Mouse (Mus musculus): ENCODE measurements at regions not wholly inside any gene's neighbourhood (a gene's known extent, or its start where the extent isn't known, plus 50 kb on each side); places are given as distances from the start of the nearest gene placed in this dataset.

DNA sequence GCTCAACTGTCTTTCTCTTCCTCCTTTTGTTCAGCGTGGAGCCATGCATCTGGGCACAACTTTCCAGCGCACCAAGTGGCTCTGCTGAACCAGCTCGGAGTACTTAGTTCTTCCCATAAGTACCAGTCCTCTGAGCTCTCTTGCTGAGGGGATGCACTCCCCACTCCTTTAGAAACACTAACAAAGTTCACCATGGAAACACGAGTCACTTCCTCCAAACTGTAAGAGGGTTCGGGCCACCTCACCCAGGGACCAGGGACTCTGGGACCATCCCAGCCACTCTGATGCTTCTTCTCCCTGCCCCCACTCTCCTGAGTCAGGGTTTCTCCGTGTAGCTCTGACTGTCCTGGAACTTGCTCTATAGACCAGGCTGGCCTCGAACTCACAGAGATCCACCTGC is 107.0 kb upstream of the 1700021F07Rik start:
- ATAC-seq (replicated peaks; ENCODE audit: insufficient number of reproducible peaks, low FRiP score, low TSS enrichment): no peak
- no peaks in the 10 kb centered on the region; the same call in 1 of the 2 replicates for H3K27me3 ChIP-seq (ENCODE audit: control insufficient read depth, insufficient read depth, low read length)
- H3K4me1 ChIP-seq (ENCODE audit: control insufficient read depth, insufficient read depth, low read length): no peaks in the 10 kb centered on the region
- WGBS (ENCODE audit: insufficient replicate concordance): 76% methylated on average over 6 of the region's 7 CpGs
- no peaks in the 10 kb centered on the region for H3K36me3 ChIP-seq (ENCODE audit: control insufficient read depth, insufficient read depth, low read length)
- no peak overlapping the region for H3K4me3 ChIP-seq (ENCODE audit: low read depth, low read length)
- H3K27ac ChIP-seq (ENCODE audit: low read depth, low read length): no peak overlapping the region
- H3K9ac ChIP-seq (ENCODE audit: low read depth, low read length): no peak overlapping the region
- no peaks in the 10 kb centered on the region for H3K9me3 ChIP-seq (replicated peaks; ENCODE audit: control insufficient read depth, low read length)
- H3K4me2 ChIP-seq: no peak overlapping the region

DNA sequence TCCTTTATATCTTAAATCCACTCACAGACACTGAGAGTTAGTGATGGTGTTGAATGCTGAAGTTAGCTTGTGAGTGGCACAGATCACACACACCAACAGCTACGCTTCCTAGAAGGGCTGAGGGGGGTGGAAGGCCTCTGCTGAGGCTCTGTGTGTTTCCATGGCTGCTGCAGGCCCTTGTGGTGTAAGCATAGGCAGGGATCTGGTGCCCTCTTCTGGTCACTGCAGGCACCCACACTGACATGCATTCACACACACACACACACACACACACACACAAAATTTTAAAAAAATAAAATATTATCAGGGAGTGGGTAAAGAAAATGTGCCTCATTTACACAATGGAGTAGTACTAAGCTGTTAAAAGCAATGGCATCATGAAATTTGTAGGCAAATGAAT is 105.5 kb upstream of the 1700021F07Rik start:
- no peaks in the 10 kb centered on the region for H3K4me1 ChIP-seq (ENCODE audit: control insufficient read depth, insufficient read depth, low read length)
- H3K4me2 ChIP-seq: no peak overlapping the region
- H3K9ac ChIP-seq (ENCODE audit: low read depth, low read length): no peak overlapping the region
- H3K27ac ChIP-seq (ENCODE audit: low read depth, low read length): no peak overlapping the region
- no peaks in the 10 kb centered on the region for H3K27me3 ChIP-seq (ENCODE audit: control insufficient read depth, insufficient read depth, low read length)
- no peaks in the 10 kb centered on the region for H3K36me3 ChIP-seq (ENCODE audit: control insufficient read depth, insufficient read depth, low read length)
- no peaks in the 10 kb centered on the region for H3K9me3 ChIP-seq (replicated peaks; ENCODE audit: control insufficient read depth, low read length)
- no peak overlapping the region for H3K4me3 ChIP-seq (ENCODE audit: low read depth, low read length)
- 71% methylated on average over 1 of the region's 1 CpGs for WGBS (ENCODE audit: insufficient replicate concordance)
- no peak for ATAC-seq (replicated peaks; ENCODE audit: insufficient number of reproducible peaks, low FRiP score, low TSS enrichment)

DNA sequence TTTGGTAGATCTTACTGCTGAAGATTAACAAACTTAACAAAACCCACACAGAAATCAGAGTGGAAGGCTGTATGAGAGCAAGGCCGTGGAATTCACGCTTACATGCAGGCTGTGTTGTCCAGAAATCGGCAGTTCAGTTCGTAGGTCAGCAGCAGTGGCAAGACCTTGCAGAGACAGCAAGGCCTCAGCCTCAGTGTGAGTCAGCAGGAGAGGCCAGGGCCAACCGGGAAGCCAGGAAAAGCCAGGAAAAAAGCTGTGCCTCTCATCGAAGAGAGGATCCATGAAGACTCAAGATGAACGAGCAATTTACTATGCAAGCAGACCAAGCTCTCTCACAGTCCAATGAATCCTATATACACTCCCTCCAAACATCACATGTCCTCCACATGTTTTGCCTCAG is 103.4 kb upstream of the 1700021F07Rik start:
- no peaks in the 10 kb centered on the region for H3K9me3 ChIP-seq (replicated peaks; ENCODE audit: control insufficient read depth, low read length)
- no peak overlapping the region for H3K27ac ChIP-seq (ENCODE audit: low read depth, low read length)
- no peak for ATAC-seq (replicated peaks; ENCODE audit: insufficient number of reproducible peaks, low FRiP score, low TSS enrichment)
- H3K4me2 ChIP-seq: no peak overlapping the region
- H3K27me3 ChIP-seq (ENCODE audit: control insufficient read depth, insufficient read depth, low read length): no peaks in the 10 kb centered on the region
- no peaks in the 10 kb centered on the region for H3K36me3 ChIP-seq (ENCODE audit: control insufficient read depth, insufficient read depth, low read length)
- 75% methylated on average over 7 of the region's 7 CpGs for WGBS (ENCODE audit: insufficient replicate concordance)
- no peaks in the 10 kb centered on the region for H3K4me1 ChIP-seq (ENCODE audit: control insufficient read depth, insufficient read depth, low read length)
- H3K4me3 ChIP-seq (ENCODE audit: low read depth, low read length): no peak overlapping the region
- H3K9ac ChIP-seq (ENCODE audit: low read depth, low read length): no peak overlapping the region

DNA sequence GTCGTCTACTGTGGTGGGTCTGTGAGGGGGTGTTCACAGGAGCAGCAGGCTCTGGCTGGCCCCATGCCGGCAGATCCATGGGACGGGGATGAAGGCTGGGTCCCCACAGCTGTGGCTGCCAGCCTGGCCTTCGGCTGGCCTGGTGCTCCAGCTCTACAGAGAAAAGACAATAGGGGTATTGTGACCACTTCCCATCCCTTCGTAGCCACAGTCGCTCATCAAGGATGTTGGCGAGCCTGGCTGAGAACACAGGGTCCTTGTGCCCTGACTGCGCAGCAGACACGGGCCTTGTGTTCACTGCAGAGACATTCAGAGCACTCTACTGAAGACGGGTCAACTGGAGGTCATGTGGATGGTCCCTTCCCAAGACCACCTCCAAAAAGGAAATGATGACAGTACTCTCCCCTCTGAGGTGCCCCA is 102.4 kb upstream of the 1700021F07Rik start:
- peak overlapping the region; percentile 29; the same call in 1 of the 2 replicates for H3K27ac ChIP-seq (ENCODE audit: low read depth, low read length)
- no peak overlapping the region for H3K9ac ChIP-seq (ENCODE audit: low read depth, low read length)
- no peaks in the 10 kb centered on the region for H3K9me3 ChIP-seq (replicated peaks; ENCODE audit: control insufficient read depth, low read length)
- no peaks in the 10 kb centered on the region for H3K36me3 ChIP-seq (ENCODE audit: control insufficient read depth, insufficient read depth, low read length)
- H3K4me3 ChIP-seq (ENCODE audit: low read depth, low read length): no peak overlapping the region
- no peak for ATAC-seq (replicated peaks; ENCODE audit: insufficient number of reproducible peaks, low FRiP score, low TSS enrichment)
- WGBS (ENCODE audit: insufficient replicate concordance): 60% methylated on average over 10 of the region's 10 CpGs
- H3K27me3 ChIP-seq (ENCODE audit: control insufficient read depth, insufficient read depth, low read length): no peaks in the 10 kb centered on the region
- H3K4me1 ChIP-seq (ENCODE audit: control insufficient read depth, insufficient read depth, low read length): no peaks in the 10 kb centered on the region
- H3K4me2 ChIP-seq: no peak overlapping the region

DNA sequence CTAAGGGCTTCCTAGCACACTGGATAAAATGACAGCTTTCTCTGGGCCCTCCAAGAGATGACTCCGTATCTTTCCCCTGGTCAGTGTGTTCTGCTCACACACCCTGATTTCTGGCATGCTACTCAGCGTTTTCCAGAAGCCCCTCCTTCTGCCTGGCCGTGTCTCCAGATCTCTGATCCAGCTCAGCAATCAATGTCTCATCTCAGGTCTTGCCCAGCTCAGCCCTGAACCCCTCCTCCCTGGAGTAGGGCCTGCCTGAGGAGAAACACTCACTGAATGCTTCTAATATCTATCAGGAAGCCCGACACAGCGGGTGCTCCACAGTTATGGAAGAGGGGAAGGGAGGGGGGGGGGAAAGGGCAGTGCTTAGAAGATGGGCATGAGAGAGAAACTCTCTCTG is 101.9 kb upstream of the 1700021F07Rik start:
- no peak for ATAC-seq (replicated peaks; ENCODE audit: insufficient number of reproducible peaks, low FRiP score, low TSS enrichment)
- no peak overlapping the region for H3K4me2 ChIP-seq
- WGBS (ENCODE audit: insufficient replicate concordance): 61% methylated on average over 5 of the region's 5 CpGs
- no peak overlapping the region for H3K4me3 ChIP-seq (ENCODE audit: low read depth, low read length)
- H3K9ac ChIP-seq (ENCODE audit: low read depth, low read length): no peak overlapping the region
- H3K36me3 ChIP-seq (ENCODE audit: control insufficient read depth, insufficient read depth, low read length): no peaks in the 10 kb centered on the region
- H3K27me3 ChIP-seq (ENCODE audit: control insufficient read depth, insufficient read depth, low read length): no peaks in the 10 kb centered on the region
- 0 out of 2 replicates have a peak overlapping the region, but pooled peaks have one; percentile 22 for H3K27ac ChIP-seq (ENCODE audit: low read depth, low read length)
- H3K4me1 ChIP-seq (ENCODE audit: control insufficient read depth, insufficient read depth, low read length): no peaks in the 10 kb centered on the region
- H3K9me3 ChIP-seq (replicated peaks; ENCODE audit: control insufficient read depth, low read length): no peaks in the 10 kb centered on the region

DNA sequence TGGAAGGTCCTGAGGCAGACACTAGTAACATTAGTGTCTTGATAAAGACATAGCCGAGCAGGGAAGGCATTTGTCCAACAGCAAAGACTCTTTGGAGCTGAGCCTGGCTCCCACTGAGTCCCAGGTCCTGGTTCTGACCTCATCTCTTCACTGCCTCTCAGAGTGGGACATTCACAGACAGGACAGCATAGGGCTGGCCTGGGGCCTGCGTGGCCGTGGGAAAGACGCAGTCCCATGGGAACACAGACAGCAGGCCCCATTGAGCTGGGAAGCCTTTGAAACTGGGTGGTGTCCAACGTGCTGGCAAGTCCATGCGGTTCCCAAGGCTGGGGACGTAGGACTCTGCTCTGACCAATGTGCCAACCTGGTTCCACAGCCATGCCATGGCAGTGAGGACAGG is 97.5 kb upstream of the 1700021F07Rik start:
- H3K4me2 ChIP-seq: no peak overlapping the region
- no peaks in the 10 kb centered on the region for H3K9me3 ChIP-seq (replicated peaks; ENCODE audit: control insufficient read depth, low read length)
- H3K27ac ChIP-seq (ENCODE audit: low read depth, low read length): no peak overlapping the region
- no peaks in the 10 kb centered on the region for H3K27me3 ChIP-seq (ENCODE audit: control insufficient read depth, insufficient read depth, low read length)
- WGBS (ENCODE audit: insufficient replicate concordance): 87% methylated on average over 7 of the region's 7 CpGs
- H3K4me3 ChIP-seq (ENCODE audit: low read depth, low read length): no peak overlapping the region
- no peaks in the 10 kb centered on the region for H3K36me3 ChIP-seq (ENCODE audit: control insufficient read depth, insufficient read depth, low read length)
- no peak for ATAC-seq (replicated peaks; ENCODE audit: insufficient number of reproducible peaks, low FRiP score, low TSS enrichment)
- H3K9ac ChIP-seq (ENCODE audit: low read depth, low read length): no peak overlapping the region
- peaks cover 4% of the 10 kb centered on the region; the same call in 1 of the 2 replicates for H3K4me1 ChIP-seq (ENCODE audit: control insufficient read depth, insufficient read depth, low read length)

DNA sequence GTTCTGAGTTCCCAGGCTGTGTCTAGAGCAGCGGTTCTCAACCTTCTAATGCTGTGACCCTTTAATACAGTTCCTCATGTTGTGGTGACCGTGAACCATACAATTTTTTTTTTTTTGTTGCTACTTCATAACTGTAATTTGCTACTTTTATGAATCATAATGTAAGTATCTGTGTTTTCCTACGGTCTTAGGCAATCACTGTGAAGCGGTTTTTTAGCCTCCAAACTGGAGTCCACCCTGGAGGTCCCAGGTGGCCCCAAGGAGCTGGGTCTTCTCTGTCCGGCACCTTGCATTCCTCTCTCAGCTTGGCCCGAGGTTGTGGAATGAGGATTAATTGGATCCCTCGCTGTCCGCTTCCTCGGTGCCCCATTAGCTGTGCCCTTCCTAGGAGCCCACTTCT is 96.6 kb upstream of the 1700021F07Rik start:
- H3K27me3 ChIP-seq (ENCODE audit: control insufficient read depth, insufficient read depth, low read length): no peaks in the 10 kb centered on the region
- H3K27ac ChIP-seq (ENCODE audit: low read depth, low read length): no peak overlapping the region
- ATAC-seq (replicated peaks; ENCODE audit: insufficient number of reproducible peaks, low FRiP score, low TSS enrichment): no peak
- no peak overlapping the region for H3K4me2 ChIP-seq
- WGBS (ENCODE audit: insufficient replicate concordance): 82% methylated on average over 9 of the region's 9 CpGs
- no peaks in the 10 kb centered on the region for H3K9me3 ChIP-seq (replicated peaks; ENCODE audit: control insufficient read depth, low read length)
- H3K36me3 ChIP-seq (ENCODE audit: control insufficient read depth, insufficient read depth, low read length): no peaks in the 10 kb centered on the region
- H3K9ac ChIP-seq (ENCODE audit: low read depth, low read length): no peak overlapping the region
- H3K4me3 ChIP-seq (ENCODE audit: low read depth, low read length): no peak overlapping the region
- peaks cover 4% of the 10 kb centered on the region; the same call in 1 of the 2 replicates for H3K4me1 ChIP-seq (ENCODE audit: control insufficient read depth, insufficient read depth, low read length)

DNA sequence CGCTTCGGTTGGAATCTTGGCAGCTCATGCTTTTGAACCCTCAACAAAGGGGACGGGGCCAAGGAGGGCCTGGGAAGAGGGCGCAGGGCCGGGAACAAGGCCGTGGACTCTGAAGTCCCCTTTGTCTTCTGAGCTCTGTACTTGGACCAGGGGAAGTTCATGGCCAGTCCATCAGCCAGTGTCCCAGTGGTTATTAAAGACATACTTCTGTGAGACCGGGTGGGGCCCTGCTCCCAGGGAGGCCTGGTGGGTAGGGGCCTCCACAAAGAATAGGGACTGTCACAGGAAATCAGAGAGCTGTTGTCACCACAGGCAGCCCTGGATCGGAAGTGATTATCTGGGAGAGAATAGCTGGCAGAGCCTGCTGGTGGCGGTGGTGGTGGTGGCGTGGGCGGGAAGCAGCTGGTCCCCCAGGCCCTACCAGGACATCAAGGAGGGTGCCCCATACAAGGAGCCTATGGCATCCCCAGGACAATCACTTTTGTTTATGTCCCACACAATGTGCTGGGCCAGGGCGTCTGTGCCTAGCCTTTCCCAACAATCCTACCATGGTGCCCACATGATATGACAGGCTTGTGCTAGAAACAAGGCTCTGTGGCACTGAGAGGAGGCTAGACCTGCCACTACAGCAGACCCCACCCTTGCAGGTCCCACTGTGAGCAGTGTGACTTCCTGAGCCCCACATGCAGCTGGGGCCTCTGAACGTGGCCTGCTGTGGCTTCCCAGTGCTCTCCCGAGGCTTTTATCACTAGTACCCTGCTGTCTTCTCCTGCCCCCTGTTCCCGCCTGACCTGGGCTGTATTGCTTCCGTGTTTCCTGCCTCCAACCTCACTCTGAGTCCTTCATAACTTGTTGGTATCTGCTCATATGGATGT is 96.0 kb upstream of the 1700021F07Rik start:
- Histone ChIP-seq H3K4me3 (ENCODE audit: low read depth, low read length) (no peak overlapping the region), H3K4me2 (no peak overlapping the region), H3K9ac (ENCODE audit: low read depth, low read length) (no peak overlapping the region), H3K36me3 (ENCODE audit: control insufficient read depth, insufficient read depth, low read length) (no peaks in the 10 kb centered on the region), H3K27me3 (ENCODE audit: control insufficient read depth, insufficient read depth, low read length) (no peaks in the 10 kb centered on the region), H3K4me1 (ENCODE audit: control insufficient read depth, insufficient read depth, low read length) (peaks cover 4% of the 10 kb centered on the region; the same call in 1 of the 2 replicates), H3K9me3 (replicated peaks; ENCODE audit: control insufficient read depth, low read length) (no peaks in the 10 kb centered on the region), H3K27ac (ENCODE audit: low read depth, low read length) (no peak overlapping the region)
- no peak for ATAC-seq (replicated peaks; ENCODE audit: insufficient number of reproducible peaks, low FRiP score, low TSS enrichment)
- WGBS (ENCODE audit: insufficient replicate concordance): 60% methylated on average over 16 of the region's 16 CpGs
